Mouse (Mus musculus) limb, embryonic 13.5 days (tissue): ENCODE measurements around the gene 9530077C05Rik. TPM values are rescaled to one million over a fixed set of nuclear protein-coding genes. Genes with fewer than 3 reads are reported as not detected.
"Not testable (repeated sequence)": the region's sequence is repeated elsewhere in the genome, so short reads cannot be mapped to it uniquely, and the experiment has no call there.

Source experiments
- ATAC-seq: fragments of 200-750 bp; cut with Nextera tagmentation; 2 replicates; pipeline ENCODE4 v1.8.0; 2017; ENCODE audit warnings: low read depth, moderate number of reproducible peaks, moderate TSS enrichment; ENCODE audit not compliant: low FRiP score
- H3K27ac ChIP-seq: fragments of 300-500 bp; sonication (generic); 2 replicates; pipeline ENCODE4 v1.5.1; 2015; ENCODE audit warnings: inconsistent platforms, mild to moderate bottlenecking, moderate library complexity
- H3K27me3 ChIP-seq: fragments of 300-500 bp; sonication (generic); 2 replicates; pipeline ENCODE4 v1.6.1; 2015; ENCODE audit warnings: mild to moderate bottlenecking, inconsistent platforms
- H3K36me3 ChIP-seq: fragments of 300-500 bp; sonication (generic); 2 replicates; pipeline ENCODE4 v1.6.1; 2015; ENCODE audit warnings: inconsistent platforms, mild to moderate bottlenecking, moderate library complexity
- H3K4me1 ChIP-seq: fragments of 300-500 bp; sonication (generic); 2 replicates; pipeline ENCODE4 v1.6.1; 2015; ENCODE audit warnings: inconsistent platforms
- H3K4me2 ChIP-seq: fragments of 300-500 bp; sonication (generic); replicated peaks from 2 replicates; pipeline ENCODE4 v1.6.1; 2015; ENCODE audit warnings: inconsistent platforms, mild to moderate bottlenecking, moderate library complexity
- H3K4me3 ChIP-seq: fragments of 300-500 bp; sonication (generic); 2 replicates; pipeline ENCODE4 v1.5.1; 2015; ENCODE audit warnings: moderate library complexity, mild to moderate bottlenecking, inconsistent platforms
- H3K9ac ChIP-seq: fragments of 300-500 bp; sonication (generic); 2 replicates; pipeline ENCODE4 v1.6.1; 2015; ENCODE audit warnings: mild to moderate bottlenecking, inconsistent platforms
- H3K9me3 ChIP-seq: fragments of 300-500 bp; sonication (generic); 2 replicates; pipeline ENCODE4 v1.6.1; 2016; ENCODE audit warnings: inconsistent platforms
- WGBS: fragments of 180-500 bp; shearing (Covaris S2); methylation state at CpG from one replicate; pipeline ENCODE4 v1.1.7; 2015; 5-methylcytosine and 5-hydroxymethylcytosine counted together
- polyA plus RNA-seq: library from polyadenylated mRNA; unstranded; fragments of >200 nt; fragmentation: Nextera tagmentation; extraction: Ambion mirVana; gene quantifications from 2 replicates; pipeline ENCODE4 v1.2.1, GENCODE M21; 2015

The 9530077C05Rik gene
- polyA plus RNA-seq, 1 experiment from 2014 or later = 5.8 TPM

- no peak for ATAC-seq
- Histone ChIP-seq H3K27ac (no peak overlapping the region), H3K27me3 (no peaks in the 10 kb centered on the region), H3K4me2 (no peak overlapping the region), H3K36me3 (peaks cover 40% of the 10 kb centered on the region), H3K9me3 (no peaks in the 10 kb centered on the region), H3K4me1 (no peaks in the 10 kb centered on the region), H3K4me3 (no peak overlapping the region), H3K9ac (no peak overlapping the region)
- 88% methylated on average over 10 of the region's 10 CpGs for WGBS
Observed at GRCm38 (mm10) chr9:22443157-22443556, 31.8 kb downstream of the 9530077C05Rik start.

GRCm38 (mm10) chr9:22445123-22445522, 33.8 kb downstream of the 9530077C05Rik start:
- H3K36me3 ChIP-seq = peaks cover 60% of the 10 kb centered on the region
- no peaks in the 10 kb centered on the region for H3K4me1 ChIP-seq
- H3K27me3 ChIP-seq = no peaks in the 10 kb centered on the region
- no peak for ATAC-seq
- H3K27ac ChIP-seq = no peak overlapping the region; the same call in 1 of the 2 replicates
- 75% methylated on average over 1 of the region's 1 CpGs for WGBS
- no peak overlapping the region for H3K4me2 ChIP-seq
- H3K9me3 ChIP-seq = no peaks in the 10 kb centered on the region
- H3K4me3 ChIP-seq = no peak overlapping the region
- H3K9ac ChIP-seq = no peak overlapping the region

- H3K4me2 ChIP-seq = no peak overlapping the region
- H3K9me3 ChIP-seq = no peaks in the 10 kb centered on the region
- no peak for ATAC-seq
- H3K4me3 ChIP-seq = no peak overlapping the region
- H3K27ac ChIP-seq = no peak overlapping the region
- no peaks in the 10 kb centered on the region for H3K27me3 ChIP-seq
- 90% methylated on average over 5 of the region's 5 CpGs for WGBS
- H3K4me1 ChIP-seq = no peaks in the 10 kb centered on the region
- no peak overlapping the region for H3K9ac ChIP-seq
- H3K36me3 ChIP-seq = peaks cover 73% of the 10 kb centered on the region
Observed at GRCm38 (mm10) chr9:22447213-22447612, 35.9 kb downstream of the 9530077C05Rik start.

GRCm38 (mm10) chr9:22448420-22448819, 37.1 kb downstream of the 9530077C05Rik start:
- H3K4me3 ChIP-seq = no peak overlapping the region
- peaks cover 82% of the 10 kb centered on the region for H3K36me3 ChIP-seq
- no peaks in the 10 kb centered on the region for H3K9me3 ChIP-seq
- WGBS = 86% methylated on average over 13 of the region's 13 CpGs
- no peaks in the 10 kb centered on the region for H3K4me1 ChIP-seq
- ATAC-seq = no peak
- H3K27ac ChIP-seq = no peak overlapping the region
- H3K4me2 ChIP-seq = no peak overlapping the region
- H3K27me3 ChIP-seq = no peaks in the 10 kb centered on the region
- no peak overlapping the region for H3K9ac ChIP-seq

- no peak overlapping the region for H3K4me2 ChIP-seq
- ATAC-seq = no peak
- H3K36me3 ChIP-seq = peaks cover 90% of the 10 kb centered on the region
- H3K4me1 ChIP-seq = no peaks in the 10 kb centered on the region
- H3K4me3 ChIP-seq = no peak overlapping the region
- H3K9ac ChIP-seq = no peak overlapping the region
- 93% methylated on average over 6 of the region's 6 CpGs for WGBS
- H3K27ac ChIP-seq = no peak overlapping the region
- H3K9me3 ChIP-seq = no peaks in the 10 kb centered on the region
- no peaks in the 10 kb centered on the region for H3K27me3 ChIP-seq
Observed at GRCm38 (mm10) chr9:22449209-22449608, 37.9 kb downstream of the 9530077C05Rik start.

GRCm38 (mm10) chr9:22452697-22453096, 41.4 kb downstream of the 9530077C05Rik start:
- WGBS = 91% methylated on average over 10 of the region's 10 CpGs
- Histone ChIP-seq H3K9ac (no peak overlapping the region), H3K36me3 (peaks cover 99% of the 10 kb centered on the region), H3K9me3 (no peaks in the 10 kb centered on the region), H3K27ac (no peak overlapping the region), H3K4me2 (no peak overlapping the region), H3K27me3 (no peaks in the 10 kb centered on the region), H3K4me3 (no peak overlapping the region), H3K4me1 (no peaks in the 10 kb centered on the region)
- no peak for ATAC-seq

- WGBS = 94% methylated on average over 10 of the region's 10 CpGs
- Histone ChIP-seq H3K27me3 (no peaks in the 10 kb centered on the region), H3K4me1 (no peaks in the 10 kb centered on the region), H3K27ac (no peak overlapping the region), H3K9ac (no peak overlapping the region), H3K36me3 (peaks cover 95% of the 10 kb centered on the region), H3K4me2 (no peak overlapping the region), H3K9me3 (no peaks in the 10 kb centered on the region), H3K4me3 (no peak overlapping the region)
- ATAC-seq = no peak
Observed at GRCm38 (mm10) chr9:22453501-22453924, 42.2 kb downstream of the 9530077C05Rik start.

GRCm38 (mm10) chr9:22453990-22454389, 42.7 kb downstream of the 9530077C05Rik start, which contains the start of gene Gm17545:
Gene Gm17545 (plus strand): TSS chr9:22454290.
- H3K27me3 ChIP-seq, ATAC-seq, H3K4me3 ChIP-seq, H3K4me2 ChIP-seq, H3K4me1 ChIP-seq, H3K27ac ChIP-seq, H3K9ac ChIP-seq, H3K9me3 ChIP-seq: not testable (repeated sequence)
- WGBS = 92% methylated on average over 8 of the region's 8 CpGs
- peaks cover 91% of the 10 kb centered on the region for H3K36me3 ChIP-seq

- H3K4me2 ChIP-seq = no peak overlapping the region
- peaks cover 80% of the 10 kb centered on the region for H3K36me3 ChIP-seq
- H3K4me3 ChIP-seq = no peak overlapping the region
- H3K4me1 ChIP-seq = 0 out of 2 replicates have a peak, but pooled peaks cover 3% of the 10 kb centered on the region
- H3K27ac ChIP-seq = no peak overlapping the region
- no peaks in the 10 kb centered on the region for H3K27me3 ChIP-seq
- H3K9me3 ChIP-seq = no peaks in the 10 kb centered on the region
- no peak for ATAC-seq
- no peak overlapping the region for H3K9ac ChIP-seq
Observed at GRCm38 (mm10) chr9:22455041-22455440, 43.7 kb downstream of the 9530077C05Rik start.

- Histone ChIP-seq H3K36me3 (peaks cover 75% of the 10 kb centered on the region), H3K4me1 (0 out of 2 replicates have a peak, but pooled peaks cover 3% of the 10 kb centered on the region)
- WGBS = 89% methylated on average over 11 of the region's 11 CpGs
Observed at GRCm38 (mm10) chr9:22457142-22457835, 46.0 kb downstream of the 9530077C05Rik start.

GRCm38 (mm10) chr9:22461946-22462345, 50.6 kb downstream of the 9530077C05Rik start:
- 92% methylated on average over 3 of the region's 3 CpGs for WGBS
- Histone ChIP-seq H3K4me3 (no peak overlapping the region), H3K36me3 (peaks cover 55% of the 10 kb centered on the region), H3K4me1 (0 out of 2 replicates have a peak, but pooled peaks cover 6% of the 10 kb centered on the region), H3K9ac (no peak overlapping the region), H3K27me3 (no peaks in the 10 kb centered on the region), H3K27ac (no peak overlapping the region), H3K9me3 (no peaks in the 10 kb centered on the region), H3K4me2 (no peak overlapping the region)
- no peak for ATAC-seq

More at GRCm38 (mm10) chr9:22457142-22457835, 46.0 kb downstream of the 9530077C05Rik start:
- no peak overlapping the region for H3K4me2 ChIP-seq
- ATAC-seq = no peak
- H3K27ac ChIP-seq = no peak overlapping the region
- no peaks in the 10 kb centered on the region for H3K9me3 ChIP-seq
- no peaks in the 10 kb centered on the region for H3K27me3 ChIP-seq
- H3K9ac ChIP-seq = no peak overlapping the region
- no peak overlapping the region for H3K4me3 ChIP-seq

- H3K36me3 ChIP-seq = peaks cover 35% of the 10 kb centered on the region
- ATAC-seq = no peak
- H3K4me3 ChIP-seq = no peak overlapping the region
- no peak overlapping the region for H3K27ac ChIP-seq
- no peak overlapping the region for H3K4me2 ChIP-seq
- peaks cover 8% of the 10 kb centered on the region; the same call in 1 of the 2 replicates for H3K4me1 ChIP-seq
- no peaks in the 10 kb centered on the region for H3K27me3 ChIP-seq
- WGBS = 96% methylated on average over 5 of the region's 5 CpGs
- no peaks in the 10 kb centered on the region for H3K9me3 ChIP-seq
- no peak overlapping the region for H3K9ac ChIP-seq
Observed at GRCm38 (mm10) chr9:22466212-22466611, 54.9 kb downstream of the 9530077C05Rik start.
